Mouse (Mus musculus): Measurements from ENCODE around the gene Terb2. TPM values are rescaled to one million over a fixed set of nuclear protein-coding genes. Genes with fewer than 3 reads are reported as not detected.
"Not testable (repeated sequence)": the region's sequence is repeated elsewhere in the genome, so short reads cannot be mapped to it uniquely, and the experiment has no call there.

Gene Terb2
- polyA plus RNA-seq, 1 experiment from 2014 or later = not detected

- H3K4me1 ChIP-seq (ENCODE audit: control insufficient read depth, insufficient read depth, low read length); H3K9ac ChIP-seq (ENCODE audit: low read length); ATAC-seq (replicated peaks; ENCODE audit: extremely low read depth, insufficient read depth, low FRiP score); H3K36me3 ChIP-seq (ENCODE audit: control insufficient read depth, insufficient read depth); H3K27ac ChIP-seq (ENCODE audit: low read length); H3K4me3 ChIP-seq (ENCODE audit: low read length); H3K9me3 ChIP-seq (replicated peaks; ENCODE audit: control insufficient read depth, low read length); H3K27me3 ChIP-seq (ENCODE audit: control insufficient read depth, insufficient read depth, low read length); H3K4me2 ChIP-seq (ENCODE audit: low read depth, low read length): not testable (repeated sequence)
- WGBS = 71% methylated on average over 4 of the region's 4 CpGs
These were observed 31.0 kb downstream of the Terb2 start for GRCm38 (mm10) chr2:122217075-122217474.

- no peak overlapping the region for H3K4me2 ChIP-seq (ENCODE audit: low read depth, low read length)
- ATAC-seq (replicated peaks; ENCODE audit: extremely low read depth, insufficient read depth, low FRiP score) = no peak
These were observed 32.2 kb downstream of the Terb2 start for GRCm38 (mm10) chr2:122218234-122218633.

GRCm38 (mm10) chr2:122221378-122221777 is 35.3 kb downstream of the Terb2 start:
- Histone ChIP-seq H3K4me2 (ENCODE audit: low read depth, low read length) (no peak overlapping the region), H3K27me3 (ENCODE audit: control insufficient read depth, insufficient read depth, low read length) (no peaks in the 10 kb centered on the region), H3K9me3 (replicated peaks; ENCODE audit: control insufficient read depth, low read length) (no peaks in the 10 kb centered on the region), H3K9ac (ENCODE audit: low read length) (no peak overlapping the region), H3K27ac (ENCODE audit: low read length) (no peak overlapping the region), H3K4me1 (ENCODE audit: control insufficient read depth, insufficient read depth, low read length) (no peaks in the 10 kb centered on the region), H3K4me3 (ENCODE audit: low read length) (no peak overlapping the region), H3K36me3 (ENCODE audit: control insufficient read depth, insufficient read depth) (no peaks in the 10 kb centered on the region)
- 27% methylated on average over 4 of the region's 4 CpGs for WGBS
- ATAC-seq (replicated peaks; ENCODE audit: extremely low read depth, insufficient read depth, low FRiP score) = no peak

More at GRCm38 (mm10) chr2:122218234-122218633, 32.2 kb downstream of the Terb2 start:
- H3K9me3 ChIP-seq (replicated peaks; ENCODE audit: control insufficient read depth, low read length) = no peaks in the 10 kb centered on the region
- no peaks in the 10 kb centered on the region for H3K27me3 ChIP-seq (ENCODE audit: control insufficient read depth, insufficient read depth, low read length)
- 78% methylated on average over 2 of the region's 2 CpGs for WGBS
- no peaks in the 10 kb centered on the region for H3K36me3 ChIP-seq (ENCODE audit: control insufficient read depth, insufficient read depth)
- H3K4me1 ChIP-seq (ENCODE audit: control insufficient read depth, insufficient read depth, low read length) = no peaks in the 10 kb centered on the region
- no peak overlapping the region for H3K9ac ChIP-seq (ENCODE audit: low read length)
- H3K27ac ChIP-seq (ENCODE audit: low read length) = no peak overlapping the region
- no peak overlapping the region for H3K4me3 ChIP-seq (ENCODE audit: low read length)

GRCm38 (mm10) chr2:122221798-122222197 is 35.7 kb downstream of the Terb2 start:
- WGBS = 18% methylated on average over 5 of the region's 5 CpGs
- H3K9me3 ChIP-seq (replicated peaks; ENCODE audit: control insufficient read depth, low read length) = no peaks in the 10 kb centered on the region
- no peak for ATAC-seq (replicated peaks; ENCODE audit: extremely low read depth, insufficient read depth, low FRiP score)

GRCm38 (mm10) chr2:122222272-122222671 is 36.2 kb downstream of the Terb2 start:
- H3K4me1 ChIP-seq (ENCODE audit: control insufficient read depth, insufficient read depth, low read length) = no peaks in the 10 kb centered on the region
- no peaks in the 10 kb centered on the region for H3K27me3 ChIP-seq (ENCODE audit: control insufficient read depth, insufficient read depth, low read length)
- ATAC-seq (replicated peaks; ENCODE audit: extremely low read depth, insufficient read depth, low FRiP score) = no peak
- H3K9me3 ChIP-seq (replicated peaks; ENCODE audit: control insufficient read depth, low read length) = no peaks in the 10 kb centered on the region
- 71% methylated on average over 5 of the region's 5 CpGs for WGBS
- H3K36me3 ChIP-seq (ENCODE audit: control insufficient read depth, insufficient read depth) = no peaks in the 10 kb centered on the region
- H3K27ac ChIP-seq (ENCODE audit: low read length) = no peak overlapping the region
- H3K9ac ChIP-seq (ENCODE audit: low read length) = no peak overlapping the region
- no peak overlapping the region for H3K4me3 ChIP-seq (ENCODE audit: low read length)
- no peak overlapping the region for H3K4me2 ChIP-seq (ENCODE audit: low read depth, low read length)

More at GRCm38 (mm10) chr2:122221798-122222197, 35.7 kb downstream of the Terb2 start:
- no peaks in the 10 kb centered on the region for H3K36me3 ChIP-seq (ENCODE audit: control insufficient read depth, insufficient read depth)
- no peaks in the 10 kb centered on the region for H3K27me3 ChIP-seq (ENCODE audit: control insufficient read depth, insufficient read depth, low read length)
- no peak overlapping the region for H3K9ac ChIP-seq (ENCODE audit: low read length)
- H3K4me2 ChIP-seq (ENCODE audit: low read depth, low read length) = no peak overlapping the region
- H3K4me3 ChIP-seq (ENCODE audit: low read length) = no peak overlapping the region
- H3K27ac ChIP-seq (ENCODE audit: low read length) = no peak overlapping the region
- no peaks in the 10 kb centered on the region for H3K4me1 ChIP-seq (ENCODE audit: control insufficient read depth, insufficient read depth, low read length)

GRCm38 (mm10) chr2:122223654-122224053 is 37.6 kb downstream of the Terb2 start:
- no peak for ATAC-seq (replicated peaks; ENCODE audit: extremely low read depth, insufficient read depth, low FRiP score)
- Histone ChIP-seq H3K4me1 (ENCODE audit: control insufficient read depth, insufficient read depth, low read length) (no peaks in the 10 kb centered on the region), H3K27ac (ENCODE audit: low read length) (no peak overlapping the region), H3K4me2 (ENCODE audit: low read depth, low read length) (no peak overlapping the region), H3K36me3 (ENCODE audit: control insufficient read depth, insufficient read depth) (no peaks in the 10 kb centered on the region), H3K9me3 (replicated peaks; ENCODE audit: control insufficient read depth, low read length) (no peaks in the 10 kb centered on the region), H3K9ac (ENCODE audit: low read length) (no peak overlapping the region), H3K27me3 (ENCODE audit: control insufficient read depth, insufficient read depth, low read length) (no peaks in the 10 kb centered on the region), H3K4me3 (ENCODE audit: low read length) (no peak overlapping the region)

- Histone ChIP-seq H3K36me3 (ENCODE audit: control insufficient read depth, insufficient read depth) (no peaks in the 10 kb centered on the region), H3K4me3 (ENCODE audit: low read length) (no peak overlapping the region), H3K4me2 (ENCODE audit: low read depth, low read length) (no peak overlapping the region), H3K27me3 (ENCODE audit: control insufficient read depth, insufficient read depth, low read length) (no peaks in the 10 kb centered on the region), H3K9me3 (replicated peaks; ENCODE audit: control insufficient read depth, low read length) (no peaks in the 10 kb centered on the region), H3K4me1 (ENCODE audit: control insufficient read depth, insufficient read depth, low read length) (peaks cover 4% of the 10 kb centered on the region), H3K9ac (ENCODE audit: low read length) (no peak overlapping the region), H3K27ac (ENCODE audit: low read length) (no peak overlapping the region)
- ATAC-seq (replicated peaks; ENCODE audit: extremely low read depth, insufficient read depth, low FRiP score) = no peak
- 79% methylated on average over 6 of the region's 6 CpGs for WGBS
These were observed 44.3 kb downstream of the Terb2 start for GRCm38 (mm10) chr2:122230395-122230794.

- peaks cover 8% of the 10 kb centered on the region for H3K4me1 ChIP-seq (ENCODE audit: control insufficient read depth, insufficient read depth, low read length)
- no peaks in the 10 kb centered on the region for H3K27me3 ChIP-seq (ENCODE audit: control insufficient read depth, insufficient read depth, low read length)
- no peaks in the 10 kb centered on the region for H3K9me3 ChIP-seq (replicated peaks; ENCODE audit: control insufficient read depth, low read length)
- H3K4me2 ChIP-seq (ENCODE audit: low read depth, low read length) = no peak overlapping the region
- no peaks in the 10 kb centered on the region for H3K36me3 ChIP-seq (ENCODE audit: control insufficient read depth, insufficient read depth)
- H3K9ac ChIP-seq (ENCODE audit: low read length) = no peak overlapping the region
- WGBS = 85% methylated on average over 9 of the region's 9 CpGs
- ATAC-seq (replicated peaks; ENCODE audit: extremely low read depth, insufficient read depth, low FRiP score) = no peak
- no peak overlapping the region for H3K4me3 ChIP-seq (ENCODE audit: low read length)
- no peak overlapping the region for H3K27ac ChIP-seq (ENCODE audit: low read length)
These were observed 45.5 kb downstream of the Terb2 start for GRCm38 (mm10) chr2:122231616-122232015.

- Histone ChIP-seq H3K4me1 (ENCODE audit: control insufficient read depth, insufficient read depth, low read length) (peaks cover 8% of the 10 kb centered on the region), H3K4me3 (ENCODE audit: low read length) (no peak overlapping the region), H3K9me3 (replicated peaks; ENCODE audit: control insufficient read depth, low read length) (no peaks in the 10 kb centered on the region), H3K27me3 (ENCODE audit: control insufficient read depth, insufficient read depth, low read length) (no peaks in the 10 kb centered on the region), H3K9ac (ENCODE audit: low read length) (no peak overlapping the region), H3K4me2 (ENCODE audit: low read depth, low read length) (no peak overlapping the region), H3K27ac (ENCODE audit: low read length) (no peak overlapping the region), H3K36me3 (ENCODE audit: control insufficient read depth, insufficient read depth) (no peaks in the 10 kb centered on the region)
- WGBS = 56% methylated on average over 5 of the region's 5 CpGs
- no peak for ATAC-seq (replicated peaks; ENCODE audit: extremely low read depth, insufficient read depth, low FRiP score)
These were observed 47.3 kb downstream of the Terb2 start for GRCm38 (mm10) chr2:122233341-122233740.

Measured in heart, embryonic 16.5 days (tissue).